Mouse (Mus musculus) kidney, postnatal 0 days (tissue): ENCODE measurements around the gene Cenpc1. TPM values are rescaled to one million over a fixed set of nuclear protein-coding genes. Genes with fewer than 3 reads are reported as not detected.

Experiments used
- ATAC-seq: fragments of 200-750 bp; cut with Nextera tagmentation; replicated peaks from 2 replicates; pipeline ENCODE4 v1.8.0; 2017; ENCODE audit warnings: low read depth, moderate number of reproducible peaks, moderate TSS enrichment, moderate library complexity; ENCODE audit not compliant: low FRiP score
- DNase-seq: peaks from one replicate; pipeline ENCODE4 v3.0.0-alpha.2; 2016; ENCODE audit warnings: low spot score
- H3K27ac ChIP-seq: fragments of 300-500 bp; sonication (generic); 2 replicates; pipeline ENCODE4 v1.5.1; 2014; ENCODE audit warnings: mild to moderate bottlenecking
- H3K27me3 ChIP-seq: fragments of 300-500 bp; sonication (generic); 2 replicates; pipeline ENCODE4 v1.6.1; 2014; ENCODE audit warnings: low read length, mixed read lengths; ENCODE audit not compliant: insufficient read depth
- H3K36me3 ChIP-seq: fragments of 300-500 bp; sonication (generic); 2 replicates; pipeline ENCODE4 v1.6.1; 2014; ENCODE audit warnings: low read length, mixed read lengths; ENCODE audit not compliant: insufficient read depth
- H3K4me1 ChIP-seq: fragments of 300-500 bp; sonication (generic); replicated peaks from 2 replicates; pipeline ENCODE4 v1.6.1; 2014; ENCODE audit warnings: antibody characterized with exemption, low read length, mixed read lengths; ENCODE audit not compliant: insufficient read depth
- H3K4me2 ChIP-seq: fragments of 300-500 bp; sonication (generic); 2 replicates; pipeline ENCODE4 v1.6.1; 2014; ENCODE audit warnings: mild to moderate bottlenecking, low read length, moderate library complexity, mixed read lengths
- H3K4me3 ChIP-seq: fragments of 300-500 bp; sonication (generic); replicated peaks from 2 replicates; pipeline ENCODE4 v1.5.1; 2014; ENCODE audit warnings: low read depth, low read length
- H3K9ac ChIP-seq: fragments of 300-500 bp; sonication (generic); 2 replicates; pipeline ENCODE4 v1.6.1; 2014; ENCODE audit warnings: low read depth, low read length
- H3K9me3 ChIP-seq: fragments of 300-500 bp; sonication (generic); replicated peaks from 2 replicates; pipeline ENCODE4 v1.6.1; 2016; ENCODE audit warnings: low read length, inconsistent platforms, mixed read lengths
- CTCF ChIP-seq: IDR thresholded peaks from 2 replicates; pipeline ENCODE4 v1.5.1; 2016; ENCODE audit warnings: antibody characterized with exemption, low read depth, mild to moderate bottlenecking, moderate library complexity
- WGBS: fragments of 180-500 bp; shearing (Covaris S2); extraction: QIAGEN DNeasy Blood & Tissue Kit; methylation state at CpG from one replicate; pipeline ENCODE4 v1.1.7; 2014; 5-methylcytosine and 5-hydroxymethylcytosine counted together
- polyA plus RNA-seq: library from polyadenylated mRNA; unstranded; fragments of >200 nt; fragmentation: Nextera tagmentation; extraction: Ambion mirVana; gene quantifications from 2 replicates; pipeline ENCODE4 v1.2.1, GENCODE M21; 2015

Cenpc1 gene
- 20.2 and 22.6 TPM in 2 replicates for polyA plus RNA-seq

DNA sequence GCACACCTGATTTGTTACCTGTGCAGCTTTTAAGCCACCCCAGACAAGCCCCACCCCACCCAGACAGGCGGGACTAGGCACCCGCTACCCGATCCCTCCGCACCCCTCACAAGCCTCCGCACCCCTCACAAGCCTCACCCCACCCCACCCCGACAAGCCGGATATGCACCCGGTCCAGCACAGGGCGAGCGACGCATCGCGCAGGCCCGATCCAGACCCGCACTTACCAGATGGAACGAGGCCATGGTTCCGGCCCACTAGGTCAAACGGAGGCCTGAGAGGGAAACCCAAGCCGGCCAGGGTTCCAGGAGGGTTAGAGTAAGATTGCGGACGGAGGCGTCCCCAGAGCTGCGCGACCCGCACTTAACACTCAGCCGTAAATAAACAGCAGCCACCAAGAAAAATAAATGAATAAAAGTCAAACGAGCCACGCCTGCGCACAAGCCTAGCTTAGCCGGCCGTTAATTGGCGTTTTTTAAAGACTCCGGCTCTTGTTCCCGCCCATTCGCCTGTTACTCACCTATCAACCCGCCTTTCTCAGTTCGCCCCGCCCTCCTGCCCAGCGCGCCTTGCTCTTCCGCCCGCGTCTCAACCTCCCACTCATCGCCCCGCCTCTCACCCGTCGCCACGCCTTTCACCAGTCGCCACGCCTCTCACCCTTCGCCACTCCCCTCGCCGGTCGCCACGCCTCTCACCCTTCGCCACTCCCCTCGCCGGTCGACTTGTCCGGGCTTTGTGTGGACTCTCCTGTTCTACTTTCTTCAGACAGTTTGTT, at the start of gene Cenpc1:
TSS of gene Cenpc1 (minus strand) at position 483 of the 775 bp plus-strand sequence.
- WGBS = under 1% methylated on average over 58 of the region's 60 CpGs

DNA sequence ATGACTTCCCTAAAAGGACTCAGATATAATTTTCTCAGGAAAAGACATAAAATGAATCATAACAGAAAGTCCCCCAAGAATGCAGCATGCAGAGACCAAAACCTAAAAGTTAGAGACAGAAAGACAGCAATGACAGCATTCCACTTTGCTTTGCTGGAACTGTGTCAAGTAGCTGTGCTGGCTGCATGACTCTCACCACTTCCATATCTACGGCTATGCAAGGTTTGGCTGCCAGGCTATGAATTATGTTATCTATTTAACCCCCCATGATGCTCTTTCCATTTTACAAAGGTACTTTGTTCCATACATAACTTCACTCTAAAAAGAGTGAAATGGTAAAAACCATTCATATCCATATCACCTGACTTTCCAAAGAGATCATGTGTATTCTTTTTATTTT, 48.6 kb upstream of the Cenpc1 start:
- Histone ChIP-seq H3K27me3 (no peaks in the 10 kb centered on the region), H3K36me3 (peaks cover 17% of the 10 kb centered on the region), H3K27ac (no peak overlapping the region), H3K9ac (no peak overlapping the region), H3K4me3 (no peak overlapping the region), H3K9me3 (no peaks in the 10 kb centered on the region), H3K4me2 (no peak overlapping the region), H3K4me1 (no peaks in the 10 kb centered on the region)
- TF ChIP-seq CTCF = no peak
- WGBS = 76% methylated on average over 1 of the region's 1 CpGs
- DNase-seq = no peak
- no peak for ATAC-seq

More for the DNA sequence above, at the start of gene Cenpc1:
- Histone ChIP-seq H3K4me2 (peak within 1 kb of the TSS; percentile 57), H3K27me3 (no peaks in the 10 kb centered on the region), H3K9ac (peak within 1 kb of the TSS; percentile 87), H3K4me3 (peak within 1 kb of the TSS; percentile 80), H3K4me1 (no peaks in the 10 kb centered on the region), H3K36me3 (no peaks in the 10 kb centered on the region), H3K27ac (peak within 1 kb of the TSS; percentile 95), H3K9me3 (no peaks in the 10 kb centered on the region)
- DNase-seq (peak; percentile 99), ATAC-seq (peak; percentile 97)
- TF ChIP-seq CTCF = 0 out of 2 replicates have a peak, but pooled peaks have one; percentile 13

DNA sequence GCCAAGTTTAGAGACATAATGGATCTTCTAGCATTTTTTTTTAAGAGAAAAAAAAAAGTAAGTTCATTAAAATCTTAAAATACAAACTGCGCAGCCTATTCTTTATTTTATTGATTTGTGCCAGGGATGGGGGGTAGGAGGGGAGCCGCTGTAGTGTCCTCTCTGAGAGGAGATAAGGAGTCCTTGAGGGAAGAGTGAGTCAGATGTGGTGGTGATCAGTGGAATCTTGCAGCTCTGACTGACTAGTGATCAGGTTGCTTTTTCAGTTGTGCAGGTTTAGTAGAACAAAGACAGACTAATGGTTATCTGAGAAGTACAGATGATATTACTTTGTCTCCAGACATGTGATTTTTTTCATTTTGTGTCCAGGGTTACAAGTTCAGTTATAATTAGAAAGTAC, 47.7 kb upstream of the Cenpc1 start:
- Histone ChIP-seq H3K36me3 (peaks cover 10% of the 10 kb centered on the region), H3K4me2 (no peak overlapping the region), H3K4me3 (no peak overlapping the region), H3K27me3 (no peaks in the 10 kb centered on the region), H3K27ac (no peak overlapping the region), H3K4me1 (no peaks in the 10 kb centered on the region), H3K9ac (no peak overlapping the region), H3K9me3 (no peaks in the 10 kb centered on the region)
- no peak for DNase-seq
- WGBS = 98% methylated on average over 2 of the region's 2 CpGs
- ATAC-seq = no peak
- no peak for TF ChIP-seq CTCF

DNA sequence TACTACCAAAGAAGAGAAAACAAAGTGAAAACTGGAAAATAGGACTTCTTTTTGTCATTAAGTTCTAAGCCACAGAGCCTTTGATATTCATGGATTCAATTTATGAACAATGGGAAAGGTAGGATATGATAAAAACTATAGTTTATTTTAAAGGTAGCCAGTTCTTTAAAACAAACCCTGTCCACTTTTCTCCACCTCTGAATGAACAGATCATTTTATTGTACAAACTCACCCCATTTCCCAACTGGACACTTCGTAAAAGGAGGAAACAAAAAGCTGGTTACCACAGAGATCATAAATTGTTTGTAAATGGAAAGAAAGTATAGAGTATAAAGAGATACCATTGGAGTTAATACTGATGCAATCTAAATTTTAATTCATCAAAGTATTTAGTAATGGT, 45.7 kb upstream of the Cenpc1 start:
- no peak for DNase-seq
- Histone ChIP-seq H3K9ac (no peak overlapping the region), H3K4me3 (no peak overlapping the region), H3K36me3 (peaks cover 9% of the 10 kb centered on the region; the same call in 1 of the 2 replicates), H3K4me1 (no peaks in the 10 kb centered on the region), H3K27me3 (no peaks in the 10 kb centered on the region), H3K27ac (no peak overlapping the region), H3K9me3 (no peaks in the 10 kb centered on the region), H3K4me2 (no peak overlapping the region)
- ATAC-seq = no peak
- WGBS = 90% methylated on average over 1 of the region's 1 CpGs
- no peak for TF ChIP-seq CTCF

DNA sequence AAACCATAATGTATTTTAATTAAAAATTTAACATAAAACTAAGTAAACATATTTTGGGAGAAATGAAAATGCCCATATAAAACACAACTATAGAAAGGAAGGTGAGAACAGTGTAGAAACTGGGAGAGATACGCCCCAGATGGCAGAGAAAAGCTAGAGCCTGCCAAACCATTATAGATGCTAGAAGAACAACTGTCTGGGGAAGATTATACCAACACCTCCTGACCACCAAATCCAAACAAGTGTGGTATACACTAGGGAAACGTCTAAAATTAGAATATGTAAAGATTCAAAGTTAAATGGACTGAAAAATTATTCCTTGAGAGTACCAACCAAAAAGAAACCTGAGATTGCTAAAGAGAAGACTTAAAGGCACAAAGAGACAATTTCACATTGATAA, 41.2 kb upstream of the Cenpc1 start:
- H3K9ac ChIP-seq = no peak overlapping the region
- peaks cover 2% of the 10 kb centered on the region; the same call in 1 of the 2 replicates for H3K36me3 ChIP-seq
- no peak for TF ChIP-seq CTCF
- H3K4me1 ChIP-seq = no peaks in the 10 kb centered on the region
- H3K27ac ChIP-seq = no peak overlapping the region
- ATAC-seq (no peak), DNase-seq (no peak)
- no peak overlapping the region for H3K4me2 ChIP-seq
- H3K4me3 ChIP-seq = no peak overlapping the region
- no peaks in the 10 kb centered on the region for H3K27me3 ChIP-seq
- no peaks in the 10 kb centered on the region for H3K9me3 ChIP-seq
- 69% methylated on average over 2 of the region's 2 CpGs for WGBS

DNA sequence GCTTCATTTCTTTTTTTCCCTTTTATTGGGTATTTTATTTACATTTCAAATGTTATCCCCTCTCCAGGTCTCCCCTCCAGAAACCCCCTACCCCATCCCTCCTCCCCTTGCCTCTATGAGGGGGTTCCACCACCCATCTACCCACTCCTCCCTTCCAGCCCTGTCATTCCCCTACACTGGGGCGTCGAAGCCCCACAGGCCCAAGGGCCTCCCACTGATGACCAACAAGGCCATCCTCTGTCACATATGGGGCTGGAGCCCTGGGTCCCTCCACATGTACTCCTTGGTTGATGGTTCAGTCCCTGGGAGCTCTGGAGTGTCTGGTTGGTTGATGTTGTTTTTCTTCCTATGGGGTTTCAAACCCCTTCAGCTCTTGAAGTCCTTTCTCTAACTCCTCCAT, 36.8 kb upstream of the Cenpc1 start:
- Histone ChIP-seq H3K9ac (no peak overlapping the region), H3K4me2 (no peak overlapping the region), H3K9me3 (no peaks in the 10 kb centered on the region), H3K4me1 (no peaks in the 10 kb centered on the region), H3K27ac (no peak overlapping the region), H3K36me3 (peaks cover 2% of the 10 kb centered on the region; the same call in 1 of the 2 replicates), H3K4me3 (no peak overlapping the region), H3K27me3 (no peaks in the 10 kb centered on the region)
- no peak for ATAC-seq
- TF ChIP-seq CTCF = no peak
- 98% methylated on average over 2 of the region's 2 CpGs for WGBS
- DNase-seq = no peak
